Mouse (Mus musculus) testis, adult 2 months (tissue): Measurements from ENCODE around the gene Aldh3b3.

Experiments used
- CTCF ChIP-seq: fragments of 200-500 bp; IDR thresholded peaks from 2 replicates; pipeline ENCODE4 v1.5.1; 2012; ENCODE audit warnings: low read depth, mild to moderate bottlenecking, inconsistent platforms, low read length, moderate library complexity; ENCODE audit not compliant: control insufficient read depth, insufficient read depth, insufficient replicate concordance
- POLR2A ChIP-seq: fragments of 200-500 bp; IDR thresholded peaks from 2 replicates; pipeline ENCODE4 v1.6.1; 2012; ENCODE audit warnings: low read depth, mild to moderate bottlenecking, inconsistent platforms, low read length, moderate library complexity; ENCODE audit not compliant: control insufficient read depth

GRCm38 (mm10) chr19:3980917-3981316 is 22.5 kb downstream of the Aldh3b3 start:
- TF ChIP-seq POLR2A: no peak
- TF ChIP-seq CTCF: no peak
